Mouse (Mus musculus): ENCODE measurements around the gene C5ar1. TPM values are rescaled to one million over a fixed set of nuclear protein-coding genes. Genes with fewer than 3 reads are reported as not detected.
A peak's percentile ranks its signal among the peaks of the same experiment; 100 is the strongest.
"Not testable (repeated sequence)": the region's sequence is repeated elsewhere in the genome, so short reads cannot be mapped to it uniquely, and the experiment has no call there.

C5ar1 gene
- polyA plus RNA-seq, 1 experiment: 0.53 TPM

- no peak overlapping the region for H3K27ac ChIP-seq (ENCODE audit: control insufficient read depth, insufficient read depth, low read depth, low read length)
- H3K27me3 ChIP-seq (ENCODE audit: control insufficient read depth, insufficient read depth, low read length): no peaks in the 10 kb centered on the region
- TF ChIP-seq POLR2A (IDR thresholded peaks at IDR 0.05; ENCODE audit: control insufficient read depth, low read depth, low read length): no peak
- no peak for TF ChIP-seq CTCF (IDR thresholded peaks at IDR 0.05; ENCODE audit: control insufficient read depth, insufficient read depth, insufficient replicate concordance, low read depth, low read length)
- peaks cover 19% of the 10 kb centered on the region for H3K4me1 ChIP-seq (ENCODE audit: control insufficient read depth, insufficient read depth, low read length)
- H3K36me3 ChIP-seq (ENCODE audit: control insufficient read depth, insufficient read depth, low read length): no peaks in the 10 kb centered on the region; the same call in 1 of the 2 replicates
- H3K4me3 ChIP-seq (ENCODE audit: control insufficient read depth, low read depth, low read length): no peak overlapping the region
These were observed 15.9 kb upstream of the C5ar1 start for GRCm38 (mm10) chr7:16274922-16275890.

DNA sequence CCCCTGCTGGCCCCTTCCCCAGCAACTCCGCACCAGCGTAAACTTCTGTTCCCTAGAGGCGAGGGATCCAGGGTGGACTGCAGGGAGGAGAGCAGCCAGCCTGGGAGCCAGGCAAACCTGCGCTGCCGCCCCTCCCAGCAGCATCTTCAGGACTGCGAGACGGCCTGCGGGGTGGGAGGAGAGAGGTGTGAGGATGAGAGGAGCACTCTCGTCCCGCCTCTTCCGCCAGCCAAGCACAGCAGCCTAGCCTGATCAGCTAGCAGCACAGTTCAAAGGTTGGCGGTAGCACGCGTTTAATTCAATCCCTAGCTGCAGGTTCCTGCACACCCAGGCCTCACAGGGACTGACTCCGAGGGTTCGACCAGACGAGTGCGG is 14.4 kb upstream of the C5ar1 start:
- H3K4me3 ChIP-seq (ENCODE audit: control insufficient read depth, low read depth, low read length): peak overlapping the region; percentile 78
- H3K4me1 ChIP-seq (ENCODE audit: control insufficient read depth, insufficient read depth, low read length): peaks cover 19% of the 10 kb centered on the region
- H3K27me3 ChIP-seq (ENCODE audit: control insufficient read depth, insufficient read depth, low read length): no peaks in the 10 kb centered on the region
- H3K27ac ChIP-seq (ENCODE audit: control insufficient read depth, insufficient read depth, low read depth, low read length): peak overlapping the region; percentile 76
- no peak; the same call in 1 of the 2 replicates for TF ChIP-seq POLR2A (IDR thresholded peaks at IDR 0.05; ENCODE audit: control insufficient read depth, low read depth, low read length)
- no peak for TF ChIP-seq CTCF (IDR thresholded peaks at IDR 0.05; ENCODE audit: control insufficient read depth, insufficient read depth, insufficient replicate concordance, low read depth, low read length)
- no peaks in the 10 kb centered on the region; the same call in 1 of the 2 replicates for H3K36me3 ChIP-seq (ENCODE audit: control insufficient read depth, insufficient read depth, low read length)

DNA sequence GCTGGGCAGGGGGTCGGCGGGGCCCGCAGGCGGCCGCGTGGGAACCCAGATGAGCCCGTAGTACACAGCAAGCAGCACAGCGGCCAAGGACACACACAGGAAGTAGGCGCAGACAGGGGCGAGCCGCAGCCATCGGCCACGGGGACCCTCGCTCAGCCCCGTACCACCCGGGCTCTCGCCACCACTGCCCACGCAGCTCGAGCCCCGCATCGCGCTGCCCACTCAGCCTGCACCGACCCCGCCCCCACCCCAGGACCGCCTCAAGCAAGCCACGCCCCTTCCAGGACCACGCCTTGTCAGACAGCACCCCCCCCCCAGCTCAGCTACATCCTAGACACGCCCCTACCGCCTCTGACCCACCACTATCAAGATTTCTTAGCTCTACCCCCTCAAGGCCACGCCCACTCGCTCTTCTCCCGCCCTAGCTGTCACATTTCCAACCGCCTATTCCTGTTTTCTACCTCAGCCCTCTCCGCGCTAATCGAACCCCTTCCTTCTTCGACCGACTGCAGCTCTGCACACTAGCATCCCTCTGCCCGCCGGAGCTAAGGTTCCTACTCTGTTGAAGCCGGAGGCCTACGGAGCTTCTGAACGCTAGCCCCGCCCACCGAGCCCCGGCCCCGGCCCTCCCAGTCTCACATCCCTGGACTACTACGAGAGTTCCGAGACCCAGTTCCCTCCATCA is 13.9 kb upstream of the C5ar1 start, which contains the start of gene Inafm1:
Gene Inafm1 (minus strand): TSS at position 537 of the 685 bp plus-strand sequence.
- H3K4me3 ChIP-seq (ENCODE audit: control insufficient read depth, low read depth, low read length): peak within 1 kb of the TSS; percentile 78

DNA sequence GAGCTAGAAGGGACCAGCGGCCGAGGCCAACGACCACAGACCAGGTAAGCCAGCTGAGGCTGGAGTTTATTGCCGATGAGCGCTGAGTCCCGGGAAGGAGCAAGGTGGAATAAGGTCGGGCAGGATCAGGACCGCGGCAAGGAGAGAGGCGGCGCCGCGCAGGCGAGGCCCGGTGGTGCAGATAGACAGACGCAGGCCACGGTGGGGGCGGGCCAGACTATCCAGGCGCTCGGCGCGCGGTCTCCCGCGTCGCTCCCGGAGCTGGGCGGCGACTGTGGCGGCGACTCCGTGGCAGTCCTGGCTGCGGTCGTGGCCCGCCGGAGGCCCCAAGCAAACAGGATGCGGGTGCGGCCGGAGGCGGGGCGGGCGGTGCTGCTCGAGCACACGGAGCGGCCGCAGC is 13.3 kb upstream of the C5ar1 start:
- peak overlapping the region; percentile 78 for H3K4me3 ChIP-seq (ENCODE audit: control insufficient read depth, low read depth, low read length)
- H3K4me1 ChIP-seq (ENCODE audit: control insufficient read depth, insufficient read depth, low read length): peaks cover 19% of the 10 kb centered on the region
- TF ChIP-seq CTCF (IDR thresholded peaks at IDR 0.05; ENCODE audit: control insufficient read depth, insufficient read depth, insufficient replicate concordance, low read depth, low read length): no peak
- TF ChIP-seq POLR2A (IDR thresholded peaks at IDR 0.05; ENCODE audit: control insufficient read depth, low read depth, low read length): no peak
- H3K27me3 ChIP-seq (ENCODE audit: control insufficient read depth, insufficient read depth, low read length): no peaks in the 10 kb centered on the region
- peak overlapping the region; percentile 32; the same call in 1 of the 2 replicates for H3K27ac ChIP-seq (ENCODE audit: control insufficient read depth, insufficient read depth, low read depth, low read length)
- H3K36me3 ChIP-seq (ENCODE audit: control insufficient read depth, insufficient read depth, low read length): no peaks in the 10 kb centered on the region

More for the DNA sequence above, 13.9 kb upstream of the C5ar1 start, which contains the start of gene Inafm1:
- H3K4me1 ChIP-seq (ENCODE audit: control insufficient read depth, insufficient read depth, low read length): peaks cover 19% of the 10 kb centered on the region
- H3K27me3 ChIP-seq (ENCODE audit: control insufficient read depth, insufficient read depth, low read length): no peaks in the 10 kb centered on the region
- peak within 1 kb of the TSS; percentile 76 for H3K27ac ChIP-seq (ENCODE audit: control insufficient read depth, insufficient read depth, low read depth, low read length)
- TF ChIP-seq POLR2A (IDR thresholded peaks at IDR 0.05; ENCODE audit: control insufficient read depth, low read depth, low read length) (0 out of 2 replicates have a peak, but pooled peaks have one; percentile 27), CTCF (IDR thresholded peaks at IDR 0.05; ENCODE audit: control insufficient read depth, insufficient read depth, insufficient replicate concordance, low read depth, low read length) (no peak)
- no peaks in the 10 kb centered on the region; the same call in 1 of the 2 replicates for H3K36me3 ChIP-seq (ENCODE audit: control insufficient read depth, insufficient read depth, low read length)

GRCm38 (mm10) chr7:16271139-16271538 is 11.8 kb upstream of the C5ar1 start:
- H3K4me1 ChIP-seq (ENCODE audit: control insufficient read depth, insufficient read depth, low read length): peaks cover 19% of the 10 kb centered on the region
- TF ChIP-seq POLR2A (IDR thresholded peaks at IDR 0.05; ENCODE audit: control insufficient read depth, low read depth, low read length) (no peak), CTCF (IDR thresholded peaks at IDR 0.05; ENCODE audit: control insufficient read depth, insufficient read depth, insufficient replicate concordance, low read depth, low read length) (no peak)
- no peaks in the 10 kb centered on the region for H3K27me3 ChIP-seq (ENCODE audit: control insufficient read depth, insufficient read depth, low read length)
- no peak overlapping the region for H3K4me3 ChIP-seq (ENCODE audit: control insufficient read depth, low read depth, low read length)
- H3K36me3 ChIP-seq (ENCODE audit: control insufficient read depth, insufficient read depth, low read length): no peaks in the 10 kb centered on the region
- no peak overlapping the region for H3K27ac ChIP-seq (ENCODE audit: control insufficient read depth, insufficient read depth, low read depth, low read length)

DNA sequence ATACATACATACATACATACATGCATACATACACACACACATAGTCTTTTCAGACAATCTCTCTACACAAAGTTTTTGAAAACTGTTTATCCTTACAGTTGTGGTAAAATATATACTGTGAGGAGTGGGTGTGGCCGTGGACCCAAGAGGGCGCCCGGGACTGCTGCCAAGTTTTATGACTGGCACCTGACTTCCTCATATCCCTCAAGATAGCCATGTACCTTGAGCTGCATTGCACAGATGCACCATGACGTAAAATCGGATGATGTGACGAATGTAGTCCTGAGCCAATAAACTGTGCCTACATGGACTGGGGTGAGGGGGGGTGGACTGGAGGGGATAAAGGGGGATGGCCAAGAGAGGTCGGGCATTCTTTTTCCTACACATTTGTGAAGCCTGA is 7.3 kb upstream of the C5ar1 start:
- not testable (repeated sequence) for H3K4me1 ChIP-seq (ENCODE audit: control insufficient read depth, insufficient read depth, low read length); H3K27ac ChIP-seq (ENCODE audit: control insufficient read depth, insufficient read depth, low read depth, low read length); H3K4me3 ChIP-seq (ENCODE audit: control insufficient read depth, low read depth, low read length); H3K27me3 ChIP-seq (ENCODE audit: control insufficient read depth, insufficient read depth, low read length); H3K36me3 ChIP-seq (ENCODE audit: control insufficient read depth, insufficient read depth, low read length)

GRCm38 (mm10) chr7:16265856-16266255 is 6.5 kb upstream of the C5ar1 start:
- Histone ChIP-seq H3K27ac (ENCODE audit: control insufficient read depth, insufficient read depth, low read depth, low read length) (no peak overlapping the region), H3K36me3 (ENCODE audit: control insufficient read depth, insufficient read depth, low read length) (no peaks in the 10 kb centered on the region), H3K27me3 (ENCODE audit: control insufficient read depth, insufficient read depth, low read length) (no peaks in the 10 kb centered on the region), H3K4me3 (ENCODE audit: control insufficient read depth, low read depth, low read length) (no peak overlapping the region), H3K4me1 (ENCODE audit: control insufficient read depth, insufficient read depth, low read length) (0 out of 2 replicates have a peak, but pooled peaks cover 2% of the 10 kb centered on the region)
- TF ChIP-seq CTCF (IDR thresholded peaks at IDR 0.05; ENCODE audit: control insufficient read depth, insufficient read depth, insufficient replicate concordance, low read depth, low read length): no peak
- no peak for TF ChIP-seq POLR2A (IDR thresholded peaks at IDR 0.05; ENCODE audit: control insufficient read depth, low read depth, low read length)

Measured in testis, adult 2 months (tissue).